Mouse (Mus musculus) layer of hippocampus, postnatal 36 days (tissue): ENCODE results near the gene Rps7. TPM values are rescaled to one million over a fixed set of nuclear protein-coding genes. Genes with fewer than 3 reads are reported as not detected.

Experiments used
- DNase-seq, 2 experiments: peaks; one replicate each; pipeline ENCODE4 v3.0.0; 2022
- microRNA-seq, 2 experiments: library from miRNA; unstranded; fragments of <30 nt; microRNA quantifications; one replicate each; pipeline ENCODE4 v1.2.0; 2021
- total RNA-seq, 2 experiments: library from RNA; stranded (reverse); gene quantifications; 2 replicates each; pipeline ENCODE4 v1.2.3; 2021

The Rps7 gene
- total RNA-seq, 2 experiments from 2014 or later: 282 to 298 TPM

DNA sequence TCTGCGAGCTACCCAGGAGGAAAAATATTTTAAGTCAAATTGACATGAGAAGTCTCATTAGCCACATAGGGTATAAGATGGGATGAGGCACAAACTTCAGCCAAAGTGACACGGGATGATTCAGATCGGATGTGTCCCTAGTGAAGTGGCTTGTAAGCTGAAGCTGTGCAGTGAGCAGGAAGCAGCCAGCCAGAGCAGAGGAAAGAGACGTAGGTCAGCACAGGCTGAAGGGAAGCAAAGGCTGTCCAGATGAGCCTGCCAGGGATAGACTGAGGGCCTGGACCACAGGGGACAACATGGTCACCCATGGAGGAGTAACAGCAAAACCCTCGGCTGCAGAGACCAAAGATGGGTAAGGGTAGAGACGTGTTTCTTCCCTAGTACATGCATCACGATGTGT, 21.4 kb downstream of the Rps7 start:
- DNase-seq: no peak

- no peak for DNase-seq
These were observed 23.4 kb downstream of the Rps7 start for GRCm38 (mm10) chr12:28612391-28612790.

- DNase-seq: peak; percentile 67 to 69
These were observed 28.0 kb downstream of the Rps7 start for GRCm38 (mm10) chr12:28607546-28608305.

- DNase-seq: no peak
These were observed 32.3 kb downstream of the Rps7 start for GRCm38 (mm10) chr12:28603494-28603893.

DNA sequence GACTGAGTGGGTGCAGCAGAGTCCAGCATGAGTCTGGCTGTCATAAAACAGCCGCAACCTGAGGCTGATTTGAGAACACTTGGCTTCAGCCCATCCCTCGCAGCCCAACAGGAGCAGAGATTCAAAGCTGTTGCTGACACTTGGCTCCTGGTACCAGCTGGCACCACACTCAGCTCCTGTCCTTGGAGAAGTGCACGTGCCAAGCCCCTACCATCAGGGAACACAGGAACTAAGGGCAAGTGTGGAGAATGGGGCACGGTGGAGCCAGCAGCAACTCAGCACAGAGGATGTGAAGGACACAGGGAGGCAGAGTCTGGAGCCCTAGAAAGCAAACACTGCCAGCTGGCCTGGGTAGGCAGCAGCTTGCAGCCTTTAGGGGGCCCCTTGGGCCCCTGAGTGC, 33.5 kb downstream of the Rps7 start:
- DNase-seq: no peak

DNA sequence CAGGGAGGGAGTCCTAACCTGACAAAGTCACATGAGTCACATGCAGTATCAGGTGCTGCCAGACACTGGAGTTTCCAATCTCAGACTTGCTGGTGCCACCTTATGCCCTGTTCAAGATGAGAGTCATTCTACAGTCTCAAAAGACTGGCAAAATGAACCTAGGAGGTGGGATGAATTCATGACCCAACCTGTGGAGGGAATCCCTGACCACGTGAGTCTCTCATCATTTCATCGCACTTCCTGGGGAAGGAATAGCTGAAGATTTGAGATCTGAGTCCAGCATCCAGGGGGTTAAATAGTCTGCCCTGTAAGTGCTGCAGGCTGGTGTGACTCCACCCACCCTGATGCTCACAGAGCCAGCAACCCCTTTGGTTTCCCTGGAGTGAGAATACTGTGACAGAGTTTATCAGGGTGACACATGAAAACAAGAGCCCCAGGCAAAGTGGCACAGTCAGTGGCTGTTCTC, 37.2 kb downstream of the Rps7 start:
- no peak for DNase-seq

GRCm38 (mm10) chr12:28598110-28598509, 37.6 kb downstream of the Rps7 start:
- no peak for DNase-seq

DNA sequence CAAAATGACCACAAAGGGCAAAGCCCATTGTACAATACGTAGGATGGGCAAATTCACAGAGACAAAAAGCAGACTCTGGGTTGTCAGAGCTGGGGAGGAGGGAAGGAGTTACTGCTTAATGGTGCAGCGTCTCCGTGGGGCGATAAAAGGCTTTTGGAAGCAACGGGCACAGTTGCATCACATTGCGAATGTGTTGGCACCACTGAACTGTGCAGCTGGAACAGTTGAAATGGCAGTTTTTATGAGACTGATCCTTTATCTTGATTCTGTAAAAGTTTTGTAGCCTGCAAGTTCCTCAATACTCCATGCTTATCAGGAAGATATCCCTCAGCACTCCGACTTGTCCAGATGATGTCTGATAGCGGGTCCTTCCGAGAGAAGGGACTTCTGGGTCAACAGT, 38.1 kb downstream of the Rps7 start:
- DNase-seq: no peak

- DNase-seq: no peak
These were observed 38.9 kb downstream of the Rps7 start for GRCm38 (mm10) chr12:28596851-28597250.

DNA sequence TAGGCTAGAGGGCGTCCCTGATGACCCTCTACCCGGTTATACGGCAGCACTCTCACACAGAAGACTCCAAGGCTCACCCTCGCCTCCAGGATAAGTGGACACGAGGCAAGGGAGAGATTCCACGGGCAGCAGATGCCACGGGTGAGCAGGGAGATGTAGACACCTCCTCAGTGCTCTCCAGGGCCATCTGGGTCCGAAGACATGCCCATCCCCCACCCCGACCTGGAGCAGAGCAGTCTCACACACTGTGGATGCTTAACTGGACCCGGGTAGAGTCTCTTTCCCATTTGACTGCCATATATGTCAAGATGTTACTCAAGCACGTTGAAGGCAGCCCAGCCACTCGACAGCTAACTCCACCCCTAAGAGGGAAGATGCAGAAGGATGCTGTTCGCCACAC, 45.3 kb downstream of the Rps7 start:
- DNase-seq: no peak

DNA sequence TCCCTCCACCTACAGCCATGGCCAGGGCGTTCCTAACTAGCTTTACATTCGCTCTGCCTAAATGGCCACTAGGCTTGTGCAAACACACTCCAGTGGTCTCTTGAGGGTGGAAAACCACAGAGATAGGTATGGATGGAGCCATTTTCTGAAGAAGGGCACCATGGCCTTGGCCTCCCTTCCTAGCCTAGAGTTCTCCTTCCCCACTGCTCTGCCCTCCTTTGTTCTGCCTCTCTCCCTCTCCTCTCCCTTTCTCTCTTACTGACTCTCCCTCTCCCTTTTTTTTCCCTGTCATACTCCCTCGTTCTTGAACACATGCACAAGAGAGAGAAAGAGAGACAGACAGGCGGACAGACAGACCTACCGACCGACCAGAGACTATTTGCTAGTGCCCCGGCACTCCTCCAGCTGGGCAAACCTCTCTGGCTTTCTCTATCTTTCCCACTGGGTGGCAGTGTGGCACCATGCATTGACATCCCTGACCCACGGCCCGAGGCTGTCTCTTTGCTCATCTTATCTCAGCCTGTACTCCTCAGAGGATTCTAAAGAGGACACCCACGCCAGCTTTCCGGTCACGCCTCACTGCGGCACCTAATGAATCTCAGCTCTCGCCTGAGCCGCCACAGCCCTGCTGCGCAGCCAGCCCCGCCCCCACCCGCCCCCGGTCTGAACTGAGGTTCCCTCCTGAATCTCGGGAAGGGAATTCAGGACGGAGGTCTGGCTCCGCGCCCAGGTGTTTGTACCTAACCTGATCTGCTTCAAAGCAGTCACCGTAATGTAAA, 46.5 kb downstream of the Rps7 start:
- peak; percentile 86 to 88 for DNase-seq

DNA sequence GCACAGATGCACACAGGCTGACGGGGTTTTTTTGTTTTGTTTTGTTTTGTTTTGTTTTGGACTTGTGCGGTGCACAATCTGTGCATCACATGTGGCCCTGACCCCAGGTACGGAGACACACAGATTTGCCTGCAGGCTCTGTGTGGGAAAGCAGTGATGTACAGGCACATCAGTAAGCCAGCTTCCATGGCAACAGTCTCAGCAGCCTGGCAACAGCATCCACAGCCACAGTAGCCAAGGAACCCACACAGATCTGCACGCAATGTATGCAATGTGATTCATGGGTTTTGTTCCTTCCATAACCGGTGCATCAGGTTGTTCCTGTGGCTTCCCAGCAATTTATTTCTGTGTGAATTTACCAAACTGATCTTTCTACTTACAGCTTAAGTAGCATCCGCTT, 47.8 kb downstream of the Rps7 start:
- DNase-seq: peak; percentile 70

GRCm38 (mm10) chr12:28584036-28584435, 51.7 kb downstream of the Rps7 start:
- DNase-seq: no peak

DNA sequence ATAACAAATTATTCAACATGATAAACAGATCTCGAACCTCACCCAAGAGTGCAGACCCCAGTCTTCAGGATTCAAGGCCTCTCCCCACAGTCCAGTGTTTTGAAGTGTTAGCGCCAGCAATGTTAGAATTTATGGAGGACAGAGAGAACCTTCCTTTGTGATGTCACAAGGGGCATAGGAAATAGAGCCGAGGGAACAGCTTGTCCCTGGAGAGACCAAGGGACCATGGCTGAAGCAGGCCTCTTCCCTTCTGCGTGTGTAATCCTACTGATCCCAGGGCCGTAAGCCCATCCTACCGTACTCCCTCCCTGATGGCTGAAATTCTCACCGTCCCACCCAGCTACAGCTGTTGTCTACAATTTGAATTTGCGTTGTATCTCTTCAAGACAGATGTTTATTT, 53.3 kb downstream of the Rps7 start, which contains the start of gene Allc:
Allc (minus strand) TSS at position 101 of the 400 bp plus-strand sequence.
- no peak for DNase-seq

Small RNAs within 50 kb of the gene (microRNA-seq; reads per million reads assigned to microRNA genes)
- 0 to 0.60 reads per million in 2 experiments for gene Mir6937

Other genes with a start within 250 kb of the Rps7 start
- gene Dcdc2c, start 83.6 kb downstream of the Rps7 start, total RNA-seq: under 1 TPM; 0.60 to 0.68 TPM
- under 1 TPM; 0.66 to 0.75 TPM for gene Allc, start 53.4 kb downstream of the Rps7 start, total RNA-seq
- gene Colec11, start 12.6 kb downstream of the Rps7 start, total RNA-seq: under 1 TPM; 0.72 to 0.81 TPM
- gene Rnaseh1, start 13.6 kb upstream of the Rps7 start, total RNA-seq: 10 to 100 TPM; 12.7 to 14.1 TPM
- gene Adi1, start 39.3 kb upstream of the Rps7 start, total RNA-seq: 10 to 100 TPM; 33.7 to 36.9 TPM
- gene Trappc12, start 114.5 kb upstream of the Rps7 start, total RNA-seq: 10 to 100 TPM; 57.2 to 57.5 TPM
- 10 to 100 TPM; 47.5 to 54.1 TPM for gene Eipr1, start 115.8 kb upstream of the Rps7 start, total RNA-seq